Mouse (Mus musculus) small intestine, adult 2 months (tissue): ENCODE results near the gene Slc25a23. TPM values are rescaled to one million over a fixed set of nuclear protein-coding genes. Genes with fewer than 3 reads are reported as not detected.

Experiments used
- H3K27ac ChIP-seq: fragments of 200-500 bp; 2 replicates; pipeline ENCODE4 v1.5.1; 2012; ENCODE audit warnings: low read depth, low read length, control low read depth, inconsistent platforms; ENCODE audit not compliant: insufficient read depth
- H3K27me3 ChIP-seq: fragments of 200-500 bp; 2 replicates; pipeline ENCODE4 v1.6.1; 2012; ENCODE audit warnings: mild to moderate bottlenecking, moderate library complexity, low read length, inconsistent platforms; ENCODE audit not compliant: control insufficient read depth, insufficient read depth
- H3K36me3 ChIP-seq: fragments of 200-500 bp; 2 replicates; pipeline ENCODE4 v1.6.1; 2012; ENCODE audit warnings: mild to moderate bottlenecking, low read length, control low read depth, inconsistent platforms; ENCODE audit not compliant: control insufficient read depth, insufficient read depth
- H3K4me1 ChIP-seq: fragments of 200-500 bp; 2 replicates; pipeline ENCODE4 v1.6.1; 2012; ENCODE audit warnings: low read length, inconsistent platforms, mixed read lengths; ENCODE audit not compliant: control insufficient read depth, insufficient read depth, insufficient read length
- H3K4me3 ChIP-seq: fragments of 200-500 bp; 2 replicates; pipeline ENCODE4 v1.5.1; 2012; ENCODE audit warnings: low read depth, mild to moderate bottlenecking, control low read depth, inconsistent platforms, low read length, moderate library complexity
- CTCF ChIP-seq: fragments of 200-500 bp; IDR thresholded peaks from 2 replicates; pipeline ENCODE4 v1.5.1; 2012; ENCODE audit warnings: low read depth, mild to moderate bottlenecking, control low read depth, inconsistent platforms, low read length, moderate library complexity, mixed read lengths; ENCODE audit not compliant: insufficient replicate concordance, insufficient read length; ENCODE audit errors: extremely low read depth
- POLR2A ChIP-seq: fragments of 200-500 bp; IDR thresholded peaks from 2 replicates; pipeline ENCODE4 v1.6.1; 2012; ENCODE audit warnings: low read depth, mild to moderate bottlenecking, control low read depth, inconsistent platforms, low read length, moderate library complexity
- WGBS: fragments of 180-500 bp; shearing (Covaris S2); methylation state at CpG from one replicate; pipeline ENCODE4 v1.1.7; 2018; 5-methylcytosine and 5-hydroxymethylcytosine counted together
- polyA plus RNA-seq: library from polyadenylated mRNA; depleted of rRNA; stranded (reverse); fragments of >200 nt; gene quantifications from 2 replicates; pipeline ENCODE4 v1.2.3, GENCODE M21; 2012

Slc25a23 gene
- polyA plus RNA-seq, 1 experiment, result 13.3 TPM

DNA sequence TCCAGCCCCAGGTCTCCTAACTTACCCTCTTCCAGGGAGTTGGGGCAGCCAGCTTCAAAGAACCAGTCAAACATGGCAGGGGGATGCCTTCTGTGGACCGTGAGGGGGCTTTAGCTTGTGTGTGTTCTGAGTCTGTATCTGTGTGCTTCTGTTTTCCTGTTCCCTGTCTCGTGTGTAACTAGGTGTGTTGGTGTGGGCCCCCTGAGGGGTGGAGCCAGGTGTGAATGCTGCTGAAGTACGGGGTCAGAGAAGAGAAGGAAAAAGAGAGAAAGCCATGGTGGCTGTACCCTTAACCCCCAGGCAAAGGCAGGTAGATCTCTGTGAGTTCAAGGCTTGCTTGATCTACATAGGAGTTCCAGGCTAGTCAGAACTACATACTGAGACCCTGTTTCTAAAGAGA is 17.3 kb upstream of the Slc25a23 start:
- H3K27me3 ChIP-seq, result no peaks in the 10 kb centered on the region
- no peak overlapping the region for H3K4me3 ChIP-seq
- no peaks in the 10 kb centered on the region for H3K36me3 ChIP-seq
- no peaks in the 10 kb centered on the region; the same call in 1 of the 2 replicates for H3K4me1 ChIP-seq
- H3K27ac ChIP-seq, result no peak overlapping the region
- TF ChIP-seq POLR2A (no peak), CTCF (no peak)
- whole genome bisulfite sequencing, result 38% methylated on average over 3 of the region's 3 CpGs

DNA sequence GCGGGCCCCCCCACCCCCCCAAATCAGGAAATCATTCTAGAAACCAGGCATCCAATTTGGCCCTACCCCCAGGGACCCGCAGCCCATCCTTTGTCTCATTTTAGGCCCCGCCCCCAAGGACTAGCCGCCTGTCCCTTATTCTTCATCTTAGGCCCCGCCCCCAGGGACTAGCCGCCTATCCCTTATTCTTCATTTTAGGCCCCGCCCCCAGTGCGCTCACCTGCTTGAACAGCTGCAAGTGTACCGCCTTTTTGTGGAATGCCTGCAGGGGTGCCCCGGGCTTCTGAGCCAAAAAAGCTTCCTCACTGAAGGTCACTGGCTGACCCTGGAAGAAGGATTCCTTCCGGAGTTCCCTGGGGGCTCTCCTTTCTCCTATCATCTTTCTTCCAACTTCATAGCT is 11.0 kb upstream of the Slc25a23 start:
- Histone ChIP-seq H3K4me3 (no peak overlapping the region), H3K27ac (no peak overlapping the region), H3K4me1 (no peaks in the 10 kb centered on the region), H3K36me3 (peaks cover 25% of the 10 kb centered on the region), H3K27me3 (no peaks in the 10 kb centered on the region)
- 11% methylated on average over 11 of the region's 11 CpGs for WGBS
- TF ChIP-seq POLR2A (no peak), CTCF (no peak)

DNA sequence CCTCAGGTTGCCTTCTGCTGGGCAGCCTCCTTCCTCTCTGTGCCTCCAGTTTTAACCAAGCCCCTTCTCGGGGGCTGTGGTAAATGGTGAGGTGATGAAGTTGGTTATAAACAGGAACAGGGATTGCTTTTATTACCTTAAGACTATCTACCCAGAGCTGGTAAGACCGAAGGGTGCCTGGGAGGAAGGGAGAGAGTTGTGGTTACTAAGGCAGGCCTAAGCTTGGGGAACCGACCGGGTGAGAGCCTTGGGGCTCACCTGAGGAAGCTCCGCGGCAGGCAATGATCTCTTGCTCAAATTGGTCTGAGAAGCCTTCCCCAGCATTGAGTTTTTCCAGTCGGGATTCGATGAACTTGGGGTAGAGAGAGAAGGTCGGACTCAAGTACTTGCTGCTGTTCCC is 10.6 kb upstream of the Slc25a23 start:
- H3K27ac ChIP-seq, result no peak overlapping the region
- peaks cover 29% of the 10 kb centered on the region for H3K36me3 ChIP-seq
- TF ChIP-seq CTCF (no peak), POLR2A (no peak)
- 19% methylated on average over 9 of the region's 9 CpGs for WGBS
- no peaks in the 10 kb centered on the region for H3K27me3 ChIP-seq
- peaks cover 2% of the 10 kb centered on the region; the same call in 1 of the 2 replicates for H3K4me1 ChIP-seq
- H3K4me3 ChIP-seq, result no peak overlapping the region

DNA sequence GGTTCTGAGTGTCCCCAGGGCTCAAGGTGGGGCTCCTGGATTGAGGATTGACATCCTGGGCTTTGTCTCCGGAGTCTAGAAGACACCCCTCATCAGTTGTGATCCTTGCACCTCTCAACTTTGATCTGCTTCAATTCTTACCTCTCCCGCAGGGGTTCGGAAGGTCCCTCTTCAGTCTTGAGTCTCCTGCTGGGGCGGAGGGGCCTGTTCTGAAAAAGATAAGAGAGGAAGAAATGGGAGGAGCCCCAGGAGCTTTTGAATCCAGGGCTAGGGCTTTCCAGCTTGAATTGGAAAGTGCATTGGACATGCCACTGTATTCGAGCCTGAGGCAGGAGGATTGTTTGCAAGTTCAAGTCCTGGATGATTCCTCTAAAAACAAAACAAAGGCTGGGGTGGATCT is 7.2 kb upstream of the Slc25a23 start:
- Histone ChIP-seq H3K27me3 (no peaks in the 10 kb centered on the region), H3K27ac (no peak overlapping the region), H3K4me3 (no peak overlapping the region), H3K36me3 (peaks cover 33% of the 10 kb centered on the region), H3K4me1 (peaks cover 8% of the 10 kb centered on the region; the same call in 1 of the 2 replicates)
- WGBS, result 79% methylated on average over 5 of the region's 5 CpGs
- TF ChIP-seq CTCF (no peak), POLR2A (no peak)

DNA sequence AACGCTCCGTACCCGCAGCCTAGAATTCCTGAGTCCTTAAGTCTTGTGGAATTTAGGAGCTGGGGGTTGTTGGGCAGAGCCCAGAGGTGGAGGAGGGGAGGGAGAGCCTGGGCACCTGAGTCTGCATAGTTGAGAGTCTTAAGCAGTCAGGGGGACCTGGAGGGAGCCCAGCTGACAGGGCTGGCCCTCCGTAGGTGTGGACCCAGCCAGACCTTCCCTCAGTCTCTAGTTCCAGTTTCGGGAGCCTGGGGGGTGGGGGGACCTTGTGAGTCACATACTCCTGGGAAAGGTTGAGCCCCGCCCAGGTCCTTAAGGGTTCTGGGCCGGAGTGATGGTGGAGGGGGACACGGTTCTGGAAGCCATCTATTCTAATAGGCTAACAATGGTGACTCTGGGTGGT is 3.4 kb upstream of the Slc25a23 start:
- 8% methylated on average over 8 of the region's 8 CpGs for WGBS
- Histone ChIP-seq H3K36me3 (peaks cover 28% of the 10 kb centered on the region), H3K4me1 (peaks cover 13% of the 10 kb centered on the region; the same call in 1 of the 2 replicates), H3K27ac (peak overlapping the region; percentile 98), H3K27me3 (no peaks in the 10 kb centered on the region), H3K4me3 (peak overlapping the region; percentile 72)
- peak; percentile 28; the same call in 1 of the 2 replicates for TF ChIP-seq POLR2A
- no peak for TF ChIP-seq CTCF

DNA sequence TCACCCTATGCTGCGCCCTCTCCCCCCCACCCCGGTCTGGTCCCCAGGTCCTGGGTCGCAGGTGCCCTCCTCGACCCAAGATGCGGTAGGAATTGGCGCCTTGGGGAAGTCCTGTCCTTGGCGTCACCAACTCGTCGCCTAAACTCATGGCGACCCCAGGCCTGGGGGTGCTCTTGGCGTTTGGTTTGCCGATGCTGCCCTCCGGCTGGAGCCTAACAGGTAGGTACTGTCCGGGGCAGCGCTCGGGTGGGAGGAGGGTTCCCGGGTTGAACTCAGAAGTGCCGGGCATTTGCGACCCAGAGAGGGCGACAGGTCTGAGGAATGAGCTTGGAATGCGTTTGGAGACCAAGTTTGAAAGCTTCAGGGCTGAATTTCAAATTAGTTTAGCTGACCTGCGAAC is 2.9 kb upstream of the Slc25a23 start:
- Histone ChIP-seq H3K4me3 (peak overlapping the region; percentile 72), H3K4me1 (peaks cover 13% of the 10 kb centered on the region; the same call in 1 of the 2 replicates), H3K27me3 (no peaks in the 10 kb centered on the region), H3K27ac (peak overlapping the region; percentile 98), H3K36me3 (peaks cover 26% of the 10 kb centered on the region)
- TF ChIP-seq CTCF, result no peak
- no peak for TF ChIP-seq POLR2A
- 5% methylated on average over 22 of the region's 22 CpGs for WGBS

DNA sequence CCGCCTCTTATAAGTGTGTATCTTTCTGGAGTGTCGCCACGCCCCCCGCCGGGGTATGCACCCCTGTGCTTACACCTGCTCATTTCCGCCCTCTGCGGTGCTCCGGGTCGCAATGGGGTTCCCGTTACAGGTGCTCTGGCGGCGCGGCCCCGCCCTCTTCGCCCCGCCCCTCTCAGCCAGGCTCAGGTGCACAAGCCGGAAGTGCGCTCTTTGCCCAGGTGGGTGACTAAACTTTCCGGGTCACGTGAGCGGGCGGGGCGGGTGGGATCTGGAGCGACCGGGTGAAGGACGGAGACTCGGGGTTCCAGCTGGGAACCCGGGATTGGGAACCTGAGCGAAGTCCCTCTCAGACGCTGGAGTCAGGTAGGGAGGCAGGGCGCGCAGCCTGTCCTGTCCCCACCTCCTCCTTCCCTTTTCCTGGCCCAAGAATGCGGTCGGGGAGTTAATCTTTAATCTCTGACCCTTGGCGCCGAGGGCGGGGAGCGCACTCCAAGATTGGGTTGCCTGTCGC is 2.4 kb upstream of the Slc25a23 start:
- TF ChIP-seq POLR2A (peak; percentile 67; the same call in 1 of the 2 replicates), CTCF (no peak)
- Histone ChIP-seq H3K4me3 (peak overlapping the region; percentile 72), H3K27ac (peak overlapping the region; percentile 98), H3K27me3 (no peaks in the 10 kb centered on the region), H3K4me1 (peaks cover 13% of the 10 kb centered on the region; the same call in 1 of the 2 replicates), H3K36me3 (peaks cover 21% of the 10 kb centered on the region)
- 2% methylated on average over 39 of the region's 39 CpGs for WGBS
